Mouse (Mus musculus): Measurements from ENCODE around the gene Skor1.

- TF ChIP-seq CTCF (IDR thresholded peaks at IDR 0.05; ENCODE audit: low read depth) = no peak
- TF ChIP-seq EP300 (IDR thresholded peaks at IDR 0.05; ENCODE audit: low read depth) = no peak
Measured at GRCm38 (mm10) chr9:63108580-63108979, 40.2 kb downstream of the Skor1 start.

Measured in liver, embryonic 14.5 days (tissue).